Mouse (Mus musculus) neural tube, embryonic 15.5 days (tissue): ENCODE measurements at regions not wholly inside any gene's neighbourhood (a gene's known extent, or its start where the extent isn't known, plus 50 kb on each side); places are given as distances from the start of the nearest gene placed in this dataset.

Experiments
- ATAC-seq: fragments of 200-750 bp; cut with Nextera tagmentation; 2 replicates; pipeline ENCODE4 v1.8.0; 2017; ENCODE audit warnings: mild to moderate bottlenecking, moderate TSS enrichment, moderate library complexity; ENCODE audit not compliant: low FRiP score
- H3K27ac ChIP-seq: fragments of 300-500 bp; sonication (generic); replicated peaks from 2 replicates; pipeline ENCODE4 v1.5.1; 2015; ENCODE audit warnings: mild to moderate bottlenecking, inconsistent platforms
- H3K27me3 ChIP-seq: fragments of 300-500 bp; sonication (generic); replicated peaks from 2 replicates; pipeline ENCODE4 v1.6.1; 2015; ENCODE audit warnings: inconsistent platforms
- H3K36me3 ChIP-seq: fragments of 300-500 bp; sonication (generic); 2 replicates; pipeline ENCODE4 v1.6.1; 2015; ENCODE audit warnings: inconsistent platforms
- H3K4me1 ChIP-seq: fragments of 300-500 bp; sonication (generic); 2 replicates; pipeline ENCODE4 v1.6.1; 2015; ENCODE audit warnings: inconsistent platforms
- H3K4me2 ChIP-seq: fragments of 300-500 bp; sonication (generic); 2 replicates; pipeline ENCODE4 v1.6.1; 2015; ENCODE audit warnings: inconsistent platforms, mild to moderate bottlenecking, moderate library complexity
- H3K4me3 ChIP-seq: fragments of 300-500 bp; sonication (generic); replicated peaks from 2 replicates; pipeline ENCODE4 v1.5.1; 2015; ENCODE audit warnings: mild to moderate bottlenecking, inconsistent platforms
- H3K9ac ChIP-seq: fragments of 300-500 bp; sonication (generic); replicated peaks from 2 replicates; pipeline ENCODE4 v1.6.1; 2015; ENCODE audit warnings: mild to moderate bottlenecking, inconsistent platforms
- H3K9me3 ChIP-seq: fragments of 300-500 bp; sonication (generic); replicated peaks from 2 replicates; pipeline ENCODE4 v1.6.1; 2016; ENCODE audit warnings: inconsistent platforms
- WGBS: fragments of 180-500 bp; shearing (Covaris S2); methylation state at CpG from one replicate; pipeline ENCODE4 v1.1.7; 2015; ENCODE audit warnings: mixed read lengths; 5-methylcytosine and 5-hydroxymethylcytosine counted together

GRCm38 (mm10) chr12:94364269-94364668 is 1327.8 kb upstream of the Flrt2 start:
- Histone ChIP-seq H3K36me3 (no peaks in the 10 kb centered on the region), H3K4me1 (no peaks in the 10 kb centered on the region), H3K9me3 (no peaks in the 10 kb centered on the region), H3K27me3 (no peaks in the 10 kb centered on the region), H3K4me3 (no peak overlapping the region), H3K27ac (no peak overlapping the region), H3K9ac (no peak overlapping the region), H3K4me2 (no peak overlapping the region)
- WGBS, result 46% methylated on average over 6 of the region's 6 CpGs
- no peak for ATAC-seq

- no peak for ATAC-seq
- Histone ChIP-seq H3K9ac (no peak overlapping the region), H3K4me3 (no peak overlapping the region), H3K4me2 (no peak overlapping the region), H3K27ac (no peak overlapping the region), H3K36me3 (no peaks in the 10 kb centered on the region), H3K9me3 (no peaks in the 10 kb centered on the region), H3K27me3 (no peaks in the 10 kb centered on the region), H3K4me1 (no peaks in the 10 kb centered on the region)
- WGBS, result 75% methylated on average over 2 of the region's 2 CpGs
These were observed 1292.0 kb upstream of the Flrt2 start for GRCm38 (mm10) chr12:94399991-94400390.

- H3K4me2 ChIP-seq, result no peak overlapping the region
- 76% methylated on average over 5 of the region's 5 CpGs for WGBS
- no peak overlapping the region for H3K27ac ChIP-seq
- H3K9ac ChIP-seq, result no peak overlapping the region
- H3K36me3 ChIP-seq, result no peaks in the 10 kb centered on the region
- no peak for ATAC-seq
- 0 out of 2 replicates have a peak, but pooled peaks cover 2% of the 10 kb centered on the region for H3K4me1 ChIP-seq
- H3K9me3 ChIP-seq, result no peaks in the 10 kb centered on the region
- no peaks in the 10 kb centered on the region for H3K27me3 ChIP-seq
- no peak overlapping the region for H3K4me3 ChIP-seq
These were observed 1271.1 kb upstream of the Flrt2 start for GRCm38 (mm10) chr12:94420918-94421317.

GRCm38 (mm10) chr12:94421743-94422142 is 1270.3 kb upstream of the Flrt2 start:
- H3K27ac ChIP-seq, result no peak overlapping the region
- H3K27me3 ChIP-seq, result no peaks in the 10 kb centered on the region
- WGBS, result 78% methylated on average over 3 of the region's 3 CpGs
- ATAC-seq, result no peak
- no peak overlapping the region for H3K9ac ChIP-seq
- H3K9me3 ChIP-seq, result no peaks in the 10 kb centered on the region
- no peak overlapping the region for H3K4me2 ChIP-seq
- no peaks in the 10 kb centered on the region for H3K36me3 ChIP-seq
- no peak overlapping the region for H3K4me3 ChIP-seq
- 0 out of 2 replicates have a peak, but pooled peaks cover 2% of the 10 kb centered on the region for H3K4me1 ChIP-seq

- 4% methylated on average over 3 of the region's 3 CpGs for WGBS
These were observed 1267.6 kb upstream of the Flrt2 start for GRCm38 (mm10) chr12:94424340-94424981.

GRCm38 (mm10) chr12:94449517-94449916 is 1242.5 kb upstream of the Flrt2 start:
- H3K4me2 ChIP-seq, result no peak overlapping the region
- ATAC-seq, result no peak
- no peak overlapping the region for H3K9ac ChIP-seq
- no peaks in the 10 kb centered on the region for H3K4me1 ChIP-seq
- no peaks in the 10 kb centered on the region for H3K27me3 ChIP-seq
- 59% methylated on average over 1 of the region's 1 CpGs for WGBS
- H3K36me3 ChIP-seq, result no peaks in the 10 kb centered on the region
- H3K4me3 ChIP-seq, result no peak overlapping the region
- no peaks in the 10 kb centered on the region for H3K9me3 ChIP-seq
- H3K27ac ChIP-seq, result no peak overlapping the region

More at GRCm38 (mm10) chr12:94424340-94424981, 1267.6 kb upstream of the Flrt2 start:
- H3K9me3 ChIP-seq, result no peaks in the 10 kb centered on the region
- H3K36me3 ChIP-seq, result no peaks in the 10 kb centered on the region
- no peak overlapping the region for H3K27ac ChIP-seq
- ATAC-seq, result no peak
- no peaks in the 10 kb centered on the region for H3K27me3 ChIP-seq
- no peak overlapping the region for H3K4me2 ChIP-seq
- H3K9ac ChIP-seq, result no peak overlapping the region
- 0 out of 2 replicates have a peak, but pooled peaks cover 2% of the 10 kb centered on the region for H3K4me1 ChIP-seq
- H3K4me3 ChIP-seq, result no peak overlapping the region

- no peaks in the 10 kb centered on the region for H3K9me3 ChIP-seq
- 0 out of 2 replicates have a peak, but pooled peaks cover 4% of the 10 kb centered on the region for H3K4me1 ChIP-seq
- no peaks in the 10 kb centered on the region for H3K36me3 ChIP-seq
- no peak overlapping the region for H3K9ac ChIP-seq
- H3K4me2 ChIP-seq, result no peak overlapping the region
- H3K27ac ChIP-seq, result no peak overlapping the region
- no peaks in the 10 kb centered on the region for H3K27me3 ChIP-seq
- ATAC-seq, result no peak
- H3K4me3 ChIP-seq, result no peak overlapping the region
- WGBS, result 78% methylated on average over 2 of the region's 2 CpGs
These were observed 1224.0 kb upstream of the Flrt2 start for GRCm38 (mm10) chr12:94468027-94468426.

GRCm38 (mm10) chr12:94468609-94469008 is 1223.4 kb upstream of the Flrt2 start:
- H3K27me3 ChIP-seq, result no peaks in the 10 kb centered on the region

GRCm38 (mm10) chr12:94469850-94470249 is 1222.2 kb upstream of the Flrt2 start:
- Histone ChIP-seq H3K36me3 (no peaks in the 10 kb centered on the region), H3K9me3 (no peaks in the 10 kb centered on the region), H3K27ac (no peak overlapping the region), H3K4me1 (0 out of 2 replicates have a peak, but pooled peaks cover 4% of the 10 kb centered on the region), H3K9ac (no peak overlapping the region), H3K4me3 (no peak overlapping the region), H3K4me2 (no peak overlapping the region), H3K27me3 (no peaks in the 10 kb centered on the region)
- ATAC-seq, result no peak
- 81% methylated on average over 2 of the region's 2 CpGs for WGBS

More at GRCm38 (mm10) chr12:94468609-94469008, 1223.4 kb upstream of the Flrt2 start:
- 0 out of 2 replicates have a peak, but pooled peaks cover 4% of the 10 kb centered on the region for H3K4me1 ChIP-seq
- no peak overlapping the region for H3K4me2 ChIP-seq
- H3K9me3 ChIP-seq, result no peaks in the 10 kb centered on the region
- no peak overlapping the region for H3K27ac ChIP-seq
- ATAC-seq, result no peak
- no peak overlapping the region for H3K9ac ChIP-seq
- 89% methylated on average over 3 of the region's 3 CpGs for WGBS
- H3K4me3 ChIP-seq, result no peak overlapping the region
- H3K36me3 ChIP-seq, result no peaks in the 10 kb centered on the region

- Histone ChIP-seq H3K4me2 (no peak overlapping the region), H3K27ac (no peak overlapping the region), H3K9me3 (no peaks in the 10 kb centered on the region), H3K9ac (no peak overlapping the region), H3K4me1 (0 out of 2 replicates have a peak, but pooled peaks cover 4% of the 10 kb centered on the region), H3K4me3 (no peak overlapping the region), H3K27me3 (no peaks in the 10 kb centered on the region), H3K36me3 (no peaks in the 10 kb centered on the region)
- no peak for ATAC-seq
- 30% methylated on average over 1 of the region's 1 CpGs for WGBS
These were observed 1221.0 kb upstream of the Flrt2 start for GRCm38 (mm10) chr12:94470981-94471380.

GRCm38 (mm10) chr12:94488721-94489120 is 1203.3 kb upstream of the Flrt2 start:
- no peaks in the 10 kb centered on the region for H3K27me3 ChIP-seq
- H3K9me3 ChIP-seq, result no peaks in the 10 kb centered on the region; the same call in 1 of the 2 replicates
- H3K4me3 ChIP-seq, result no peak overlapping the region
- no peaks in the 10 kb centered on the region for H3K4me1 ChIP-seq
- no peaks in the 10 kb centered on the region for H3K36me3 ChIP-seq
- no peak overlapping the region for H3K9ac ChIP-seq
- no peak overlapping the region for H3K27ac ChIP-seq
- H3K4me2 ChIP-seq, result no peak overlapping the region
- WGBS, result 68% methylated on average over 2 of the region's 2 CpGs
- ATAC-seq, result no peak

- H3K4me3 ChIP-seq, result no peak overlapping the region
- ATAC-seq, result no peak
- H3K9me3 ChIP-seq, result no peaks in the 10 kb centered on the region
- 69% methylated on average over 7 of the region's 7 CpGs for WGBS
- no peaks in the 10 kb centered on the region for H3K36me3 ChIP-seq
- no peak overlapping the region for H3K4me2 ChIP-seq
- H3K27me3 ChIP-seq, result no peaks in the 10 kb centered on the region
- no peak overlapping the region for H3K27ac ChIP-seq
- no peaks in the 10 kb centered on the region for H3K4me1 ChIP-seq
- H3K9ac ChIP-seq, result no peak overlapping the region
These were observed 1183.9 kb upstream of the Flrt2 start for GRCm38 (mm10) chr12:94508099-94508498.
